10 mouse cellular contexts compared by ENCODE assay signal in genomic region chr8:126309015-126309414, GRCm38 (mm10). TPM values are rescaled to one million over a fixed set of nuclear protein-coding genes. Genes with fewer than 3 reads are reported as not detected.
DNase-seq lines count a peak whose midpoint lies in the region; ATAC-seq lines count a peak whose summit lies in the region.
"Had no signal": no experiment of that assay in that cellular context is flagged by ENCODE, and none has a peak within 500 bp of the region (broad histone marks: within the 10 kb centered on the region; RNA-seq: fewer than 3 reads in every experiment).

No protein-coding gene starts in this region.

- ATAC-seq in intestine, embryonic 15.5 days: no peak

- H3K4me2 ChIP-seq in intestine, embryonic 15.5 days (replicated peaks): no peak overlapping the region

- no peaks in the 10 kb centered on the region for H3K4me1 ChIP-seq in intestine, embryonic 15.5 days (replicated peaks)

- no peak overlapping the region for H3K9ac ChIP-seq in intestine, embryonic 15.5 days

- no peaks in the 10 kb centered on the region for H3K27me3 ChIP-seq in intestine, embryonic 15.5 days (replicated peaks)

- no peak overlapping the region for H3K4me3 ChIP-seq in intestine, embryonic 15.5 days (replicated peaks)

- DNase-seq in gastrocnemius, postnatal 14 days: peak; percentile 19
- no peak for DNase-seq in gastrocnemius, postnatal 25 days
- peak; percentile 77 to 79 for DNase-seq in right cerebral cortex, postnatal 10 days (ENCODE audit: low spot score in 2 of 2)
- no peak for DNase-seq in right cerebral cortex, postnatal 25 days
- peak; percentile 95 to 97 for DNase-seq in kidney, adult 8-10 months
- DNase-seq in ovary, postnatal 36 days (ENCODE audit: low spot score): peak; percentile 24
- no peak for DNase-seq in thymus, postnatal 4 days

- intact Hi-C loops in gastrocnemius, postnatal 14 days (cut with DNase I; ENCODE audit: low total_unique reads): no loop called here

- H3K9me3 ChIP-seq in intestine, embryonic 15.5 days: no peaks in the 10 kb centered on the region

- WGBS in intestine, embryonic 15.5 days: 18% methylated on average over 1 of the region's 1 CpGs

- no peaks in the 10 kb centered on the region for H3K36me3 ChIP-seq in intestine, embryonic 15.5 days

- H3K27ac ChIP-seq in intestine, embryonic 15.5 days: no peak overlapping the region

RNA-seq across cellular contexts. Expression of gene Slc35f3, which starts 10.7 kb away (rescaled TPM):
- under 1 TPM; 0.13 to 0.14 TPM for total RNA-seq in gastrocnemius, postnatal 14 days (2021)
- total RNA-seq in gastrocnemius, postnatal 25 days (2021): not detected
- 0.39 and 0.60 TPM in 2 replicates for polyA plus RNA-seq in intestine, embryonic 15.5 days (2015; fragmentation: Nextera tagmentation; extraction: Ambion mirVana)
- polyA plus RNA-seq: limb, embryonic 11.5 days; spleen, adult 2 months had no signal

Comparison
In these comparisons a context has a peak if more than half of its experiments do, and no peak if none do; other contexts are left out.
1. DNase-seq: peak in gastrocnemius, postnatal 14 days (single experiment), right cerebral cortex, postnatal 10 days (2 of 2), kidney, adult 8-10 months (2 of 2) and ovary, postnatal 36 days (single experiment); none in gastrocnemius, postnatal 25 days (single experiment), right cerebral cortex, postnatal 25 days (single experiment) and thymus, postnatal 4 days (single experiment).